Mouse (Mus musculus) monocyte, adult 2 months (primary cell): ENCODE results near the gene Oog3.

Experiments
- DNase-seq, 2 experiments: peaks; one replicate each; pipeline ENCODE4 v3.0.0; 2022; ENCODE audit warnings: low spot score in 2 of 2, low read depth in 1 of 2

The Oog3 gene

DNA sequence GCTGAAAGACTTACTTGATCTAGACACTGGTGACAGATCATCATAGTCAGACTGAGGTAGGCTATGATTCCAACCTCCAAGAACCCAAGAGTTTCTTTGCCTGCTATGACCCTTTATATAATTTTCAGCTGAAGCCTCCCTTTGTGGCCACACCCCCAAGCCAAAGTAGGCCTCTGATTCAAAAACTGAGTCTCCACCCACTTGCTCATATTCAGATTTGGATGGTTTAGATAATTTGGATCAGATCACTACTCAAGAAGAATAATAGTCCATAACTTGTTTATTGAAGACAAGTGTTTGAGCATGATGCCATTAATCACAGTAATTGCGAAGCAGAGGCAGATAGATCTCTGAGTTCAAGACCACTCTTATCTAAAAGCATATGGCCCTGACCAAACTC is at the start of gene Oog3:
Oog3 (minus strand) TSS at position 101 of the 400 bp plus-strand sequence.
- no peak for DNase-seq

- DNase-seq: no peak
These were observed 28.0 kb upstream of the Oog3 start, which contains the start of gene Oog2 for GRCm38 (mm10) chr4:144190419-144190818. Gene Oog2 (plus strand): TSS chr4:144190719.
